Mouse (Mus musculus) ES-E14 (cell line): ENCODE results near the gene P4ha2. TPM values are rescaled to one million over a fixed set of nuclear protein-coding genes. Genes with fewer than 3 reads are reported as not detected.

ENCODE experiments used
- DNase-seq: peaks from one replicate; pipeline ENCODE4 v3.0.0-alpha.2; 2013; ENCODE audit warnings: low read depth, low spot score
- H3K27ac ChIP-seq: 2 replicates; pipeline ENCODE4 v1.5.1; 2012; ENCODE audit warnings: low read depth, mild to moderate bottlenecking, low read length, moderate library complexity, mixed read lengths; ENCODE audit not compliant: poor library complexity, insufficient read depth, severe bottlenecking
- H3K36me3 ChIP-seq: 2 replicates; pipeline ENCODE4 v1.6.1; 2012; ENCODE audit warnings: mild to moderate bottlenecking, low read length, moderate library complexity, mixed read lengths; ENCODE audit not compliant: control insufficient read depth, poor library complexity, insufficient read depth, severe bottlenecking
- H3K4me1 ChIP-seq, 2 experiments: fragments of 150-350 bp in 1 of 2; sonication (generic) in 1 of 2; 2 replicates each; pipeline ENCODE4 v1.6.1; 2012; ENCODE audit warnings: low read length in 2 of 2, mild to moderate bottlenecking in 1 of 2, mixed read lengths in 1 of 2; ENCODE audit not compliant: control insufficient read depth in 2 of 2, insufficient read depth in 2 of 2, poor library complexity in 1 of 2
- H3K4me3 ChIP-seq, 2 experiments: fragments of 150-350 bp in 1 of 2; sonication (generic) in 1 of 2; 2 replicates each; pipeline ENCODE4 v1.5.1; 2012; ENCODE audit warnings: low read length in 2 of 2, low read depth in 1 of 2, mild to moderate bottlenecking in 1 of 2, mixed read lengths in 1 of 2; ENCODE audit not compliant: insufficient read depth in 1 of 2, poor library complexity in 1 of 2, severe bottlenecking in 1 of 2
- H3K9ac ChIP-seq: 2 replicates; pipeline ENCODE4 v1.6.1; 2012; ENCODE audit warnings: low read depth, mild to moderate bottlenecking, low read length, mixed read lengths; ENCODE audit not compliant: poor library complexity, insufficient read depth, severe bottlenecking
- H3K9me3 ChIP-seq: fragments of 150-350 bp; sonication (generic); 2 replicates; pipeline ENCODE4 v1.6.1; 2012; ENCODE audit warnings: low read depth, mild to moderate bottlenecking, low read length; ENCODE audit not compliant: control insufficient read depth, insufficient read depth
- CHD2 ChIP-seq: IDR thresholded peaks from 2 replicates; pipeline ENCODE4 v1.6.1; 2014; ENCODE audit warnings: mild to moderate bottlenecking, low read depth, low read length, inconsistent platforms
- HCFC1 ChIP-seq: IDR thresholded peaks from 2 replicates; pipeline ENCODE4 v1.6.1; 2012; ENCODE audit warnings: low read length, inconsistent platforms, borderline replicate concordance; ENCODE audit not compliant: insufficient read depth
- MAFK ChIP-seq: IDR thresholded peaks from 2 replicates; pipeline ENCODE4 v1.6.1; 2014; ENCODE audit warnings: mild to moderate bottlenecking, low read depth, low read length, inconsistent platforms; ENCODE audit not compliant: insufficient read depth
- ZC3H11A ChIP-seq: IDR thresholded peaks from 2 replicates; pipeline ENCODE4 v1.6.1; 2012; ENCODE audit warnings: low read depth, mild to moderate bottlenecking, inconsistent platforms, low read length, borderline replicate concordance
- ZNF384 ChIP-seq: IDR thresholded peaks from 2 replicates; pipeline ENCODE4 v1.6.1; 2012; ENCODE audit warnings: low read depth, low read length, inconsistent platforms
- in situ Hi-C, 2 experiments: fragments of 600-800 bp; cut with MboI; formaldehyde crosslinking; loops; one replicate each; pipeline ENCODE4 v1.15.1; 2025; ENCODE audit warnings: low sequenced_read_pairs in 2 of 2, inconsistent platforms in 1 of 2; ENCODE audit not compliant: unreplicated experiment in 2 of 2
- total RNA-seq: library from RNA; depleted of rRNA; stranded (reverse); fragments of 300-350 nt; gene quantifications from 2 replicates; pipeline ENCODE4 v1.2.3, GENCODE M21; 2012; rRNA removed

Gene P4ha2
- total RNA-seq, 1 experiment = 53.2 TPM

DNA sequence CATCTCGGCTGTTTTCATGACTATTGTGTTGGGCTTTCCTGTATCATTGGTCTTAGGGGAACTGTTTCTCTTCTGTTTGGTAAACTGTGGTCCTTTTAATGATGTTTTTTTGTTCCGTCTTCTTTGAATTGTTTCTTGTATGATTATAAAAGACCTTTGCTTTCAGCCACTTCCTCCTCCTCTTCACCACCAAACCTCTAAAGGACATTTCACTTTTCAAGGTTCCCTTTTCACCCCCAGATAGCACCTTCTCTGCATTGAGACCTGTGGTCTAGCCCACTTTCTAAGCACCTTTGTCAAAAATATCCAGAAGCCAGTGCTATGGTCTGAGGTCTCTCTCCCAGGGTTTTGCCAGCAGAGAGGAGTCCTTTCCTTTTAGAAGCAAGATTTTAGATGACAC lies 71.3 kb downstream of the P4ha2 start:
- Histone ChIP-seq H3K27ac (no peak overlapping the region), H3K9ac (no peak overlapping the region), H3K9me3 (no peaks in the 10 kb centered on the region), H3K4me1 (no peaks in the 10 kb centered on the region), H3K36me3 (no peaks in the 10 kb centered on the region), H3K4me3 (no peak overlapping the region)
- TF ChIP-seq ZNF384 (no peak), ZC3H11A (no peak), HCFC1 (no peak)
- no peak for DNase-seq
- in situ Hi-C loops = no loop called here

DNA sequence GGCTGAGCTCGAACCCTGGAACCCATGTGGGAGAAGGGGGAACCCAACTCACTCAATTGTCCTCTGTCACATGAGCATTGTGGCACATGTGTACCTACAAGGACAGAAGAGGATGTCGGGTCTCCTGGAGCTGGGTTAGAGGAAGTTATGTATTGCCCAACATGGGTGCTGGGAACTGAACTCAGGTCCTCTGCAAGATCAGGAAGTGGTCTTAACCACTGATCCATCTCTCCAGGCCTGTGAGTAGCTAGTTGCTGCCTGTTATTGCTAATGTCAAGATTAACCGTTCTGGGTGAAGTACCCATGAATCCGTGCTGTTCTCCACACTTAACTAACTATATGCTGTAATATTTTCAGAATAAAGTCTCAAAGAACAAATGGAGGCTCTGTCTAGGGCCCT lies 74.3 kb downstream of the P4ha2 start:
- Histone ChIP-seq H3K36me3 (no peaks in the 10 kb centered on the region), H3K9ac (no peak overlapping the region), H3K4me3 (no peak overlapping the region), H3K9me3 (no peaks in the 10 kb centered on the region), H3K27ac (no peak overlapping the region), H3K4me1 (no peaks in the 10 kb centered on the region)
- DNase-seq = no peak
- in situ Hi-C loops = no loop called here
- TF ChIP-seq HCFC1 (no peak), ZC3H11A (no peak), CHD2 (no peak), MAFK (no peak), ZNF384 (no peak)

DNA sequence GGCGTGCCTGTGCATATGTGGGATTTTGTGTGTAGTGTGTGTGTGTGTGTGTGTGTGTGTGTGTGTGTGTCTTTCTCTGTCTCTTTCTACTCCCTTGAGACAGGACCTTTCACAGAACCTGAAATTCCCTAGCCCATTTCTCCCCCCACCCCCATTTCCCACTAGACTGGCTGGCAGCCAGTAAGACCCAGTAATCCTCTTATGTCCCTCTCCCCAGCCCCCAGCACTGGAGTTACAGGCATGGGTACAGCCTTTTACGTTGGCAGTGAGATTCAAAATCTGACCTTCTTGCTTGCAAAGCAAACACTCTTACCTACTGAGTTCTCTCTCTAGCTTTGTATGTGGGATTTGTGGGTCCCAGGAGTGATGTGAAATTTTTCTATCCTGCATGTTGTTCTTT lies 75.0 kb downstream of the P4ha2 start:
- Histone ChIP-seq H3K4me1 (no peaks in the 10 kb centered on the region), H3K9me3 (no peaks in the 10 kb centered on the region), H3K27ac (no peak overlapping the region), H3K9ac (no peak overlapping the region), H3K36me3 (no peaks in the 10 kb centered on the region), H3K4me3 (no peak overlapping the region)
- in situ Hi-C loops = no loop called here
- DNase-seq = no peak
- TF ChIP-seq MAFK = no peak
- no peak for TF ChIP-seq CHD2
- no peak for TF ChIP-seq HCFC1
- no peak for TF ChIP-seq ZC3H11A
- no peak for TF ChIP-seq ZNF384

Other genes with a start within 250 kb of the P4ha2 start
- gene Gm12216, start 240.8 kb upstream of the P4ha2 start, total RNA-seq = 0.27 TPM in 1 of 2 replicates, not detected in the other
- gene Slc22a5, start 208.4 kb upstream of the P4ha2 start, total RNA-seq = 8.2 and 9.0 TPM in 2 replicates
- 2.3 and 2.7 TPM in 2 replicates for gene Slc22a21, start 119.8 kb upstream of the P4ha2 start, total RNA-seq
- gene Slc22a4, start 72.0 kb upstream of the P4ha2 start, total RNA-seq = 0.27 TPM in 1 of 2 replicates, not detected in the other
- 3.2 and 4.3 TPM in 2 replicates for gene Pdlim4, start 31.1 kb upstream of the P4ha2 start, total RNA-seq
- not detected in 2 replicates for gene Csf2, start 149.6 kb downstream of the P4ha2 start, total RNA-seq
- not detected in 2 replicates for gene Il3, start 167.2 kb downstream of the P4ha2 start, total RNA-seq
- gene Acsl6, start 203.7 kb downstream of the P4ha2 start, total RNA-seq = 3.7 and 5.3 TPM in 2 replicates